Mouse (Mus musculus) ES-E14 (cell line): ENCODE measurements around the gene Esyt3. TPM values are rescaled to one million over a fixed set of nuclear protein-coding genes. Genes with fewer than 3 reads are reported as not detected.

Experiments used
- DNase-seq: peaks from one replicate; pipeline ENCODE4 v3.0.0-alpha.2; 2013; ENCODE audit warnings: low read depth, low spot score
- H3K27ac ChIP-seq: 2 replicates; pipeline ENCODE4 v1.5.1; 2012; ENCODE audit warnings: low read depth, mild to moderate bottlenecking, low read length, moderate library complexity, mixed read lengths; ENCODE audit not compliant: poor library complexity, insufficient read depth, severe bottlenecking
- H3K36me3 ChIP-seq: 2 replicates; pipeline ENCODE4 v1.6.1; 2012; ENCODE audit warnings: mild to moderate bottlenecking, low read length, moderate library complexity, mixed read lengths; ENCODE audit not compliant: control insufficient read depth, poor library complexity, insufficient read depth, severe bottlenecking
- H3K4me1 ChIP-seq, 2 experiments: fragments of 150-350 bp in 1 of 2; sonication (generic) in 1 of 2; 2 replicates each; pipeline ENCODE4 v1.6.1; 2012; ENCODE audit warnings: low read length in 2 of 2, mild to moderate bottlenecking in 1 of 2, mixed read lengths in 1 of 2; ENCODE audit not compliant: control insufficient read depth in 2 of 2, insufficient read depth in 2 of 2, poor library complexity in 1 of 2
- H3K4me3 ChIP-seq, 2 experiments: fragments of 150-350 bp in 1 of 2; sonication (generic) in 1 of 2; 2 replicates each; pipeline ENCODE4 v1.5.1; 2012; ENCODE audit warnings: low read length in 2 of 2, low read depth in 1 of 2, mild to moderate bottlenecking in 1 of 2, mixed read lengths in 1 of 2; ENCODE audit not compliant: insufficient read depth in 1 of 2, poor library complexity in 1 of 2, severe bottlenecking in 1 of 2
- H3K9ac ChIP-seq: 2 replicates; pipeline ENCODE4 v1.6.1; 2012; ENCODE audit warnings: low read depth, mild to moderate bottlenecking, low read length, mixed read lengths; ENCODE audit not compliant: poor library complexity, insufficient read depth, severe bottlenecking
- H3K9me3 ChIP-seq: fragments of 150-350 bp; sonication (generic); 2 replicates; pipeline ENCODE4 v1.6.1; 2012; ENCODE audit warnings: low read depth, mild to moderate bottlenecking, low read length; ENCODE audit not compliant: control insufficient read depth, insufficient read depth
- CHD2 ChIP-seq: IDR thresholded peaks from 2 replicates; pipeline ENCODE4 v1.6.1; 2014; ENCODE audit warnings: mild to moderate bottlenecking, low read depth, low read length, inconsistent platforms
- HCFC1 ChIP-seq: IDR thresholded peaks from 2 replicates; pipeline ENCODE4 v1.6.1; 2012; ENCODE audit warnings: low read length, inconsistent platforms, borderline replicate concordance; ENCODE audit not compliant: insufficient read depth
- MAFK ChIP-seq: IDR thresholded peaks from 2 replicates; pipeline ENCODE4 v1.6.1; 2014; ENCODE audit warnings: mild to moderate bottlenecking, low read depth, low read length, inconsistent platforms; ENCODE audit not compliant: insufficient read depth
- ZC3H11A ChIP-seq: IDR thresholded peaks from 2 replicates; pipeline ENCODE4 v1.6.1; 2012; ENCODE audit warnings: low read depth, mild to moderate bottlenecking, inconsistent platforms, low read length, borderline replicate concordance
- ZNF384 ChIP-seq: IDR thresholded peaks from 2 replicates; pipeline ENCODE4 v1.6.1; 2012; ENCODE audit warnings: low read depth, low read length, inconsistent platforms
- in situ Hi-C, 2 experiments: fragments of 600-800 bp; cut with MboI; formaldehyde crosslinking; loops; one replicate each; pipeline ENCODE4 v1.15.1; 2025; ENCODE audit warnings: low sequenced_read_pairs in 2 of 2, inconsistent platforms in 1 of 2; ENCODE audit not compliant: unreplicated experiment in 2 of 2
- total RNA-seq: library from RNA; depleted of rRNA; stranded (reverse); fragments of 300-350 nt; gene quantifications from 2 replicates; pipeline ENCODE4 v1.2.3, GENCODE M21; 2012

Gene Esyt3
- total RNA-seq, 1 experiment: 7.8 TPM

GRCm38 (mm10) chr9:99352964-99353363, 5.4 kb downstream of the Esyt3 start:
- Histone ChIP-seq H3K27ac (no peak overlapping the region), H3K4me3 (no peak overlapping the region), H3K36me3 (no peaks in the 10 kb centered on the region), H3K9me3 (no peaks in the 10 kb centered on the region), H3K4me1 (peaks cover 0 to 3% of the 10 kb centered on the region in 2 experiments; a peak in 1 of 4 replicates), H3K9ac (no peak overlapping the region)
- in situ Hi-C loops: no loop called here
- DNase-seq: no peak
- no peak for TF ChIP-seq CHD2
- no peak for TF ChIP-seq HCFC1
- TF ChIP-seq ZNF384: no peak
- no peak for TF ChIP-seq MAFK

GRCm38 (mm10) chr9:99345351-99345792, 13.0 kb downstream of the Esyt3 start:
- H3K27ac ChIP-seq: no peak overlapping the region
- TF ChIP-seq HCFC1 (no peak), MAFK (no peak), CHD2 (no peak), ZNF384 (no peak), ZC3H11A (no peak)
- H3K9ac ChIP-seq: no peak overlapping the region
- no peak overlapping the region for H3K4me3 ChIP-seq
- no peak for DNase-seq
- in situ Hi-C loops: no loop called here
- H3K4me1 ChIP-seq: no peaks in the 10 kb centered on the region
- no peaks in the 10 kb centered on the region for H3K36me3 ChIP-seq
- H3K9me3 ChIP-seq: no peaks in the 10 kb centered on the region

- Histone ChIP-seq H3K36me3 (no peaks in the 10 kb centered on the region), H3K4me1 (peaks cover 0 to 6% of the 10 kb centered on the region in 2 experiments; a peak in 1 of 4 replicates), H3K9me3 (no peaks in the 10 kb centered on the region), H3K9ac (no peak overlapping the region), H3K27ac (no peak overlapping the region), H3K4me3 (no peak overlapping the region)
- DNase-seq: no peak
- in situ Hi-C loops: no loop called here
- TF ChIP-seq ZNF384 (no peak), CHD2 (no peak), MAFK (no peak), HCFC1 (no peak), ZC3H11A (no peak)
These were observed 16.8 kb downstream of the Esyt3 start for GRCm38 (mm10) chr9:99341600-99341999.

- Histone ChIP-seq H3K27ac (no peak overlapping the region), H3K4me3 (no peak overlapping the region), H3K9me3 (no peaks in the 10 kb centered on the region), H3K9ac (no peak overlapping the region), H3K4me1 (peaks cover 0 to 6% of the 10 kb centered on the region in 2 experiments; a peak in 1 of 4 replicates), H3K36me3 (no peaks in the 10 kb centered on the region)
- DNase-seq: no peak
- in situ Hi-C loops: no loop called here
- TF ChIP-seq MAFK (no peak), HCFC1 (no peak)
These were observed 18.2 kb downstream of the Esyt3 start for GRCm38 (mm10) chr9:99340126-99340525.

GRCm38 (mm10) chr9:99339182-99339581, 19.2 kb downstream of the Esyt3 start:
- Histone ChIP-seq H3K4me1 (peaks cover 0 to 6% of the 10 kb centered on the region in 2 experiments; a peak in 1 of 4 replicates), H3K9ac (no peak overlapping the region), H3K4me3 (no peak overlapping the region), H3K9me3 (no peaks in the 10 kb centered on the region), H3K36me3 (no peaks in the 10 kb centered on the region), H3K27ac (no peak overlapping the region)
- in situ Hi-C loops: no loop called here
- TF ChIP-seq ZC3H11A (peak; percentile 42; the same call in 1 of the 2 replicates), HCFC1 (no peak)
- DNase-seq: peak; percentile 40
